Mouse (Mus musculus) CD4-positive, CD25-positive, alpha-beta regulatory T cell, adult 2 months (primary cell): Measurements from ENCODE around the gene Pde7b.
A peak's percentile ranks its signal among the peaks of the same experiment; 100 is the strongest.

ENCODE experiments used
- DNase-seq: peaks from one replicate; pipeline ENCODE4 v3.0.0-alpha.2; 2012; ENCODE audit warnings: low read depth, low spot score

Gene Pde7b

DNA sequence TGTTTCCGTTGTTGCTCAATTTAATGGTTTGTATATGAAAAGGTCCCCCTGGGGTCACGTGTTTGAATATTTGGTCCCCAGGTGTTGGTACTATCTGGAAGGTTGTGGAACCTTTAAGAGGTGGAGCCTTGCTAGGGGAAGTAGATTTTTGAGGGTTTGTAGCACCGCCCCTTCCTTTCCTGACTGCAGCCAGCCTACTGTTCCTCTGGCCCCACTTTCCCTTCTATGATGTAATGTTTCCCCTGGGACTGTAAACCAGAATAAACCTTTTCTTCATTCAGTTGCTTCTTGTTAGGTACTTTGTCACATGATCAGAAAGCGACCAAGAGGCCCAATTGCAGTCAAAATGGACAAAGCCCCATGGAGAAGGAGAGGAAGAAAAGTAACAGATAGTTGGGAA, 229.8 kb downstream of the Pde7b start:
- no peak for DNase-seq

DNA sequence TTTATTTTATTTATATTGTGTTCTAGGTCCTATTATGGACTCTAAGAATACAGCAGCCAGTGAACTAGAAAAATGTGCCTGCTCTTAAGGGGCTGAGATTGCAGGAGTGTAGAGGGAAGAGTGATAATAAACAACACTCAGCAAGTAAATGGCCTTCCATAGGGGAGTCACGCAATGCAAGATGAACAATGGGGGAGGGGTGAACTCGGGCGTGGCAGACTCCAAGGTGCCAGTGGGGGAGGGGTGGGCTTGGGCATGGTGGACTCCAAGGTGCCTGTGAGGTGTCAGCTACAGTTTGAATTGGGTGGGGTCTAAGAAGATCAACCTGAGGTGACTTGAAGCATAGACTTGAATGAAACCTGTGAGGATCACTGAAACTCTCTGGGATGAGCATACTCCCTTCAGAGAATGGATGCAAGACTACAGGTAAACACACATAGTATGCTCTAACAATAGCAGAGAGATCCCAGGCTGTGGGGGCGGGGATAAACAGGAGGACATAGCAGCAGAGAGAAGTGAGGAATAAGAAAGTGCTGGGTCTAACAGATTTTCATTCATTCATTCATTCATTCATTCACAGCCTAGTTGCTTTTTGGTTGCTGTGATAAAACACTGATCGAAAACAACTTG, 230.9 kb downstream of the Pde7b start:
- no peak for DNase-seq

DNA sequence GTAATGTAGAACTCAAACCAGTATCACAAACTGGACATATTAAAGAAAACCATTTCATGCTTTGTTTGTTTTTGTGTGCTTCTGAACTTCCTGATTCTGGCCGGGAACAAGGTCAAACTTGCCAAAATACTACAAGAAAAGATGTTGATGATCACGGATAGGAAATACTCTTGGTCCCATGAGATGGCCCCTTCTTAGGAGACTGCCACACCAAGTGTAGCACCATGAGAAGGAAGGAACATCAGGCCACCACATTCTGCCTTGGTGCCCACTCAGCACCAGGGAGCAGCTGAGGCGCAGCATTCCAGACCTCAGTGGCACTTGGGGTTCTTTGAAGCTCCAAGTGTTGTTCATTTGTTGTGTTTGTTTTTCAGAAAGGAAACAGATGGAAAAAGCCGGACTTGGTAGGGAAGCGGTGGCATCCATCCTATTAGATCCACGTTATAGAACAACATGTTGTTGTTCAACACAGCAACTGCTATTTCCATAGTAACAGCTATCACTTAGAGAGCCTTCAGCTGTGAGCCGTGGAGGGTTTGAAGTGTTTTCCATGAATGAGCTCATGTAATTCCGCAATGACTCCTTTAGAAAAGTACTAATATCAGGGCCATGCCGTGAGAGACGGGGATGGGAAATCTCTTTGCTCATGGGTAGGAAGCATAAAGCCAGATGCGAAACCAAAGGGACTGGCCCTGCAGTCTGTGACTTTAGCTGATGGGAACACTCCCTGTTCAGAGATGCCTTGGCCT, 232.5 kb downstream of the Pde7b start:
- no peak for DNase-seq

DNA sequence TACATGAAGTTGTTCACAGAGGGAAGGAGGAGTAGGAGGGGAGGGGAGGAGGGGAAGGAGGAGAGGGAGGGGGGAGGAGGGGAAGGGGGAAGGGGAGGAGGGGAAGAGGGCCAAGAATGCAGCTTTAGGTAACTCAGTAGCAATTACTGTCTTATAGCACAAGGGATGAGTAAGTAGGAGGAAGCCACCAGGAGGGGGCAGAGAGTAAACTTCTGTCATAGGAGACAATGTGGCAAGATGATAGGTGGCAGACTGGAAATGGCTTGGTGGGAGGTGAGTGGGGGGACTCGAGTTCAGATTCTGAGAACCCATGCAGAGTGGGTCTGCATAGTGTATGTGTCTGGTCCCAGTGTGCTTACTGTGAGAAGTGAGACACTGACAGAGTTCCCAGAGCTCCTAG, 234.1 kb downstream of the Pde7b start:
- peak; percentile 32 for DNase-seq

DNA sequence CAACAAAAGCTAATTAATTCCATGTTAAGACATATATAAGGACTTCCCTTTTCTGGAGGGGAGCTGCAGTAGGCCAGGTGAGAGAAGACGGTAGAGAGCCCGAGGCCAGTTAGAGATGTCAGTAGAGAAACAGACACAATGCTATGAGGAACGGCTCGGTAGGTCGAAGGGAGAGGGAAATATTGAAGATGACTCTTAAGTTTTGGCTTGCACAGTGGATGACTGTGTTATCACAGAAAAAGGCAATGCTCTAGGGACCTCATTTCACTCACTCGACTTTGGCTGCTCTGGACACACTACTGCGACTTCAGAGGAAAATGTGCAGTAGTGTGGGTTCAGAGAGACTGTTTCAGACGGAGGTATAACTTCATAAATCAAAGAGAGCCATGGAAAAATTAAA, 234.6 kb downstream of the Pde7b start:
- DNase-seq: no peak

DNA sequence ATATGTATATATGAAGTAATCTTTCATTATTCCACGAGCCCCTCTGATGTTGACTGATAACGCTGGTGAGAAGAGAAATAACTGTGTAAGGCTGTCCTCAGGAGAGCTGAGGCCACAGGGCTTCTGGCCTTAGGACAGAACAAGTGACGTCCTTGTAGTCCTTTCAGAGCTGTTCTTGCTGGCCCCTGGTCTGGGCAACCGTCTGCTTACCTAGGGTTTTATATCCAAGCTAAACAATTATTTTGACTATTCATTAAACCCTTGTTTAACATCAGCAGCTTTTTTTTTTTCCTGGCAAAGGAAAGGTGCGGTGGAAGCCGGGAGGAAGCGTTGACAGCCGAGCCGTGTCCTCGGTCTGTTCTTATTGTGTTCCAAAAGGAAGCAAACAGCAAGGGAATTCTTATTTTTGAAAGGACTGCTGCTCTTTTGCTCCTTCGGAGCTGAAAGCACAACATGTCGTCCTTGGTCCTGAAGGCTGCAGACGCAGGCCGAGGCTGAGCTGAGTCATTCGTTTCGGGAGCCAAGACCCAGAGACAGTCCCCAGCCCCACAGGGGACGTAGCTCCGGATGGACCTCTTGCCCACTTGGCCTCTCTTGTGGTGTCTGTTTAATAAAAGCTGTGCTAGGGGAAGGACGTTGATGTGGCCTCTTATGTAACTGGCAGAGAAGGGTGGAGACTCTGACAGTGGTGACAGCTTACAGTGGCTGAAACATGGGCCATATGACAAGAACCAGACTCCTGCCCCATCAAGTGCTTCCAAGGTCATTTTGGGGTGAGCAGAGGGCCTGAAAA, 238.2 kb downstream of the Pde7b start:
- DNase-seq: no peak

DNA sequence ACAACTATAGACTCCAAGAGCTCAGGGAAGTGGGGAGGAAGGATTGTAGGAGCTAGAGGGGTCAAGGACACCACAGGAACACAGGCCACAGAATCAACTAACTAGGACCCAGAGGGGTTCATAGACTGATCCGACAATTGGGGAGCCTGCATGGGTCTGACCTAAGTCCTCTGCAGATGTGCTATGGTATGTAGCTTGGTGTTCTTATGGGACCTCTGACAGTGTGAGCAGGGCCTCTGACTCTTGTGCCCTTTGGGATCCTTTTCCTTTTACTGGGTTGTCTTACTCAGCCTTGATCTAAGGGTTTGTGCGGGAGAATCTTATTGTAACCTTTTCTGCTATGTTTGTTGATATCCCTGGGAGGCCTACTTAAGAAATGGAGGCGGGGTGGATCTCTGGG, 239.1 kb downstream of the Pde7b start:
- DNase-seq: no peak

DNA sequence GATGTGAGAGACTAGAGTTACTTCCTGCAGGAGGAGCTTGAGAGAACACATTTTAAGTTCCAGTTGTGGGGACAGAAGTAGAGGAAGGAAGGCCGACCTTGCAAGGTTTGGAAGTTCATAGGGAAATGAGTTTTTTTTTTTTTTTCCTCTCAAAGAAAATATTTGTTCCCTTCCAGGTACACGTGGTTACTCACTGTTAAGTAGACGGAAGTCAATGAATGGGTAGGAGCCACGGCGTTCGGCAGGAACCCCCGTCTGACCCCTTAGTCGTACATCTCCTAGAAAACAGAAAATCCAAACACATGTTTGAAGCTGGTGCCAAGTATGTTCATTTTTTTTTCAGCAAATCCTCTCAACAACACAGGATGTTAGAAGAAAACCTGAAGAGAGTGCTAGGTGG, 245.4 kb downstream of the Pde7b start:
- DNase-seq: no peak

DNA sequence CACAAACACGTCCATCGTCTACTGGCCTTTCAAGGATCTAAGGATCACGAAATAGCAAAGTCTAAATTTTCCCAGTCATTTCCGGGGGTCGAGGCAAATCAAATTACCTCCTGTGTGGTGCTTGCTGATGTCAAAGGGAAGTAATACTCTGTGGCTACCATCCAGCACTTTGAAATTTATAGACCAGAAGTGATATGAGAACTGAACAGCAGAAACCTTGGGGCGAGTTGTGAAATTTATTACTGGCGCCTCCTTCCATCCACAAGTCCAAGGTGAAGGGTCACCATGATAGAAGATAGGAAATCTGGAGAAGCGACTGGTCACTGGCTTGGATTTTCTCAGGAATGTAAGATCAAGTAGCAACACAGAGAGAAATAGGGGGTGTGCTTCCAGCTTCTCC, 246.4 kb downstream of the Pde7b start:
- no peak for DNase-seq

DNA sequence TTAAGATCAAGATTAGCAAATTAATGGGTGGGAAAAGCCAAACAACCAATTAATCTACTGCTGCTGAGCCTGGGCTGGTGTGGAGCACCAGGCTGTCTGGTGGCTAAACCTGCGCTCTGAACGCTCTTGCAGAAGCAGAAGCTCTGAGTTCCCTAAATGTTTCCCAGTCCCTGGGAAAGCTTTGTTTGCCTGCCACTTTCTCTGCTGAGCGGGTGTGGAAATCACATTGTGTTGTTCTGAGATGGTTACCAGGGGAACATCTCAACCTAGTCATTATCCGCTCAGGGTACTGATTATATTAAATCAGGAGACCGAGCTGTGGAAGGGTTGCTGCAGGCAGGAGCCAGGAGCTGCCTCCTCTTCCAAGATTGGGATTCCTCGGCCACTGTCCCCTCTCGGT, 250.0 kb downstream of the Pde7b start:
- DNase-seq: no peak

DNA sequence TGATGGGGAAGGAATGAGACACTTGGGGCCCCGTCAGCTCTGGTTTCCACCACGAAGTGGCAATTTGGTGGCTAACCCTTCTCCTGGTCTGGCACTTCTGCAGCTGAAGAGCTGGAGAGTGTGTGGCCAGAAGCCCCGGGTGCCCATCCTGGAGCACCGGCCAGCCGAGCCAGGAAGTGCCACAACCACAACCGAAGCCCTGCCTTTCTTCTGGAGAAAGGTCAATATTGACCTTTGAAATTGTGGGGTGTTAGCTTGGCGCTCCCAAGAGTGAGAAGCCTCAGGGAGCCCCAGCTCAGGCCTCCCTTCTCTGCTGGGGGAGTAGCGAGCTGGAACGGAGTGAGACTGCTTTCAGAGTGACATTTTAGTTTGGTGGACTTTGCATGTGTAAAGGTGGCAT, 250.8 kb downstream of the Pde7b start:
- DNase-seq: no peak

DNA sequence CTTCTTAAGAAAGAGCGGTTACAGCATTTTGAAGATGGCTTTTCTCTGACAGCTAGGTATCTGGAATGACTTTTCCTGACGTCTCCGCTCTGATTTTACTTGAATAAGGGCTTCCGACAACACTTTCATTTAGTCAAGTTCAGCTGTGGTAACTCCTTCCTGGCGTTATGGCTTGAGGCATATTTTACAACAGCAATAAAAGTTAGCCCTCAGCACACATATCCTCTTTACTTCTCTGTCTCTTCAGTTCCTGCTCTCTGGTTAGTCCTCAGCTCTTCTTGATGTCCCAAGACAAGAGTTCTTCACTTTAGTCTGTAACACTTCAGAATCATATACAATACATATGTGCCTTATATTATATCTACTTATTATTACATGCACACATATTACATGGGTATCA, 251.4 kb downstream of the Pde7b start:
- no peak for DNase-seq

DNA sequence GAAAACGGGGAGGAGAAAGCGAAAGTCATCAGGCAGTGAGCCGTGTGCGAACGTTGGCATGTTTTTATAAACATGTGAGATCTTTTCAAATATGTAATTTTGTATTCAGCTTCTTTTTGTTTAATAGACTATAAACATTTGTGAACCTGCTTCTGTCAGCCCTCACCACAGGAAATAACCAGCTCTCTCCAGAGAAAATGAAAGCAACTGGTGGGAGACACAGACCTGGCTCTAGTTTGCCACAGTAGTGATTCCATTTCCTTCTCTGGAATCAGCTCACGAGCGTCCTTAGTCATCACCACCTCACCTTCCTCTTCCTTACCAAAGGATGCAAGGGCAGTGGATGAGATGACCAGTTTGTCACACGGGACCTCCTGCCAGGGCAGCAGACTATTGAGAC, 252.9 kb downstream of the Pde7b start:
- DNase-seq: peak; percentile 3

DNA sequence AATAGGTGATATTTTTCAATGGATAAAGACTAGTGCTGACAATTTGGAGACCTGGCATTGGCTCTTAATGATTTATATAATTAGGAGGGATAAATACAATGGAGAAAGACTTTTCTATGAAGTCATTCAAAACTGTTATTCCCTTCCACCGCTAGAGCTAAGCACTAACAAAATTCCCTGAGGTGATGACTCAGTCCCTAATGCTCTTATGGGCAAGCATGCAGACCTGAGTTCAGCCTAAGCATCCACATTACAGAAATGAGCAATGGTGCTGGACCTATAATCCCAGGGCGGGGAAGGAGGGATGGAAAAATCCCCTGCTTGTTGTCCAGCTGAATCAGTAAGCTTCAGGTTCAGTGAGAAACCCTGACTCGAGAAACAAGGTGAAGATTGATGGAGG, 260.2 kb downstream of the Pde7b start:
- DNase-seq: no peak

DNA sequence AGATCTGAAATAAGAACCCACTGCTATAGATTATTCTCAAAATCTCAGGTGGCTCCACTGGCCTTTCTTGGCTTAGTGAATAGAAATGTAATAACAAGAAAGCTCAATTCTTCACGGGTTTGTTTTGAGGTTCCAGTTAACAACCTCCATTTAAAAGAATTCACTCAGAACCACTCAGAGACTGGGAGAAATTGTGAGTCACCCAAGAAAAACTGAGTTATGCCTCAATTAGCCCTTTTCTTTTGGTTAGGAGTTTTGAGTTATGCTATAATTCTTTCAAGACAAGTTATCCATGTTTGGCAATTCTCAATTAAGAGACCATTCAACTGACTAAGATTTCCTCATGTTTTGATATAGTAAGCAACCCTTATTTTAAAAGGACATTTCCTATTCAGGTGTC, 260.9 kb downstream of the Pde7b start:
- DNase-seq: no peak

DNA sequence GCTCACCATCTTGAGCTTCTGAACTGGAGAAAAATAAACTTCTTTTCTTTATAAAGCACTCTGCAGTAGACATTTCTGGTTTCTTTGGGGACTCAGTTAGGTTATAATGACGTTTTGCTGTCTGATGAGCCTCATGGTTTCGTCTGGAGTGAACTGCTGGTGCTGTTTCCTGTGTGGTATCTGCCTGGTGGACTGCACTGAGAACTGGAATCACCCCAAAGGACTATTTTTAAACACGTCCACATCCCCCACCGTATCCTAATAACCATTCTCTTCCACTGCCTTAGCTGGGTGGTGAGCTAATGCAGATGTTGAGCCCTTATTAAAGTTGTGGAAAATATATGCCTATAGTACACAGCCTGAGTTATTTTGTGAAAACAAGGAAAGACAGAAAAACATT, 262.3 kb downstream of the Pde7b start:
- no peak for DNase-seq

DNA sequence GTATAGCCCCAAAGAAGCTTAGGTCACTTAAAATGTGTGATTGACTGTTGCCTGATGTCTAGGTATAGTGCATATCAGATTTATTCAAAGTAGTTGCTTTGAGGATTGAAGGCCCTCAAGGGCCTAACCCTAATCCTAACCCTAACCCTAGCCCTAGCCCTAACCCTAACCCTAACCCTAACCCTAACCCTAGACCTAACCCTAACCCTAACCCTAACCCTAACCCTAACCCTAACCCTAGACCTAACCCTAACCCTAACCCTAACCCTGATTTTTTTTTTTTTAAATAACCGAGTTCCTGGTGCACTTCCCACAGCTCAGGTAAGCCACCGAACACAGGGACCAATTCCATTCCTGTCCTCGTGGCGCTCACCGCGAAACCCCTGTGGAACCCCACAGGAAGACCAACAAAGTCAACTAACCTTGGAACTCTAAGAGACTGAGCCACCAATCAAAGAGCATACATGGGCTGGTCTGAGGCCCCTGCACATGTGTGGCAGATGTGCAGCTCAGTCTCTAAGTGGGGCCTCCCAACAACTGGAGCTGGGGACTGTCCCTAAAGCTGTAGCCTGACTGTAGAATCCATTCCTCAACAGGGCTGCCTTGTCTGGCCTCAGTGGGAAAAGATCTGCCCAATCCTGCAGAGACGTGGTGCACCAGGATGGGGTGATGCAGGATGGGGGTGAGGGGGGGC, 265.1 kb downstream of the Pde7b start:
- DNase-seq: no peak

DNA sequence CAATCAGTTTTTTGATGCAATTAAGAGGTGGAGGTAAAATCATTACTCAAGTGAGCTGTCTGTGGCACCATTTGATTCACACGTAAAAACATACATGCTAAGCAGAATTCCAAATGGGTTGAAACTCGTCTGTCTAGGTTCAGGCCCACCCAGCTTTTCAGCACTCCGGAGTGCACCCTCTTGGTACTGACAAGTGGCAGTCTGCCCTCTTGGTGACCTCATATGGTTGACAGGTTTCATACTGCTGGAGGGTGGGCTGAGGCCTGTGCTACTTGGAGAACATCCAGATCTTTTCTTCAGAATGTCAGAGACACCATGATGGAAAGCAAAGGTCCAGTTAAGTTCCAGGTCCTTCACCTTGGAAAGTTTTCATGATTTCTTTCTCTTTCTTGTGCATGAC, 265.7 kb downstream of the Pde7b start:
- DNase-seq: no peak

DNA sequence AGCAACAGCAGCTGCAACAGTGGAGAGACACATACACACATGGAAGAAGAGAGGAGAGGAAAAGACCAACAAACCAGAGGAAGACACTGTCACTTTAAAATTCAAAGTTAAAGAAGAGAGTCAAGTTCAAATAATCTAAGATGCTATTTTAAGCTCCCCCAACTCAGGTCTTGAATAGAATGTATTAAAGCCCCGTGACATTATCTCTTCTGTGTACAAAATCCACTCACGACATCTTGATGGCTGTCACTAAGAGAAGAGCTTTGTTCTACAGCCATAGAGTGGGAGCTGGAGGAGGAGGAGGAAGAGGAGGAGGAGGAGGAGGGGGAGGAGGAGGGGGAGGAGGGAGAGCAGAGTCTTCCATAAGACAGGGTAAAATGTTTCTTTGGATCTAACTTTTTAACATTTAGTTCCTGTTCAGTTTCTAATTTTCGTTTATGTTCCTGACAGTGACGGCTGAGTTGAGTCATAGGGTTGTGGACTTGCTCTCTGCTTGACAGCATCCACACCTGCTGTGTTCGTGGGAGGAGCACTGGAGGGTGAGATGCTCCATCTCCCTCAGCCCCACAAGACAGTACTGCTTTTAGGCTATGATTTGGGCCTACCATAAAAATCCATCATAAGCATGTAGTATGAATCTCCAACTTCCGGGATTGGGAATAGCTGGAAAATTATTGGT, 270.4 kb downstream of the Pde7b start:
- DNase-seq: no peak

DNA sequence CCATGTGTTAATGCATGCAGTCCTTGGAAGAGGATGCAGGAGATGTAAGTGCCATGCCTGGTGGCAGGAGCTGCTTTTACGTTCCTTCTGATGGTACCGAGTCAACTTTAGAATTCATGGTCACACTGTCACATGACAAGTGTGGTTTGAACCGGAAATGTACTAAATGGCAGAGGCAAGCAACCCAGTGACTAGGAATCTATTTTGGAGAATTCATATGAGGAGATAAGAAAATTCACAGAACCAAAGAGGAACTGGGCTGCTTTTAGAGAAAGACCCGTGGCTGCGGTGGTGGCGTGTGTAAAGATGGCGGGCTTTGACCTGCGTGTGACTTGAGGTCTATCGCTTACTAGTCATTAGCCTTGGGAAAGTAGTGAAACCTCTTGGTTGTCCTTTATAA, 287.4 kb downstream of the Pde7b start:
- DNase-seq: peak; percentile 20

DNA sequence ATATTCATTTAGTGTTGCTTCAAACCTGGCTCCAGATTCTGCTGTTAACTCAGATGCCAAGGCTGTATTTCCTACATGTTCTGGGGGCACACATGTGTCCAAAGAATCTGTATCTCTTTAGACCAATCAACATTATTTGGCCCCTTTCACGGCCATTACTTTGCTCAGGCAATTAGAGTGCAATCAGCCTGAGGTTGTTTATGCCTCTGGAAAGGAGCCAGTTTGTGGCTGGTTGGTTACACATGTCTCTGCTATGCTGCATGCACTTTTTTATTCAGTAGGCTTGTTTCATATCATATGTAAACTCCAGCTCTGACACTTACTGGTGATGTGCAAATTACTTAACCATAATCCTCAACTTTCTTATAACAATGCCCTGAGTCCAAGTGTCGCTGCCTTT, 287.9 kb downstream of the Pde7b start:
- DNase-seq: no peak

DNA sequence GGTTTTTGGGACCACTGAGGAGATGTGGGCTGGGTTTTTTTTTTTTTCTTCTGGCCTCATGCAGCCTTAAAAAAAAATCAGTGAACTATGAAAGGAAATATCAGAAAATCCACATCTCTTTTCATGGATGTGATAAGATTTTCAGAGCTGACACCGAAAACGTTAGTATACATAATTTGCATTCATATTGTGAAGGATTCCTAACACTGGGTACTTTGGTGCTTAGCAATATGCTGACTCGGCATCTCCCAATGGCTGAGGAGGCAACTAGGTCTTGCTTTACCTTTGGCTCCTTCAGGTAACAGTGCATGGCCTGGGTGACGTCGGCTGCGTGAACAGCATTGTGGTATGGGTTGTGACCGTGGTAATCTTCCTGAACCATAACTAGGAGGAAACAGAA, 289.0 kb downstream of the Pde7b start:
- no peak for DNase-seq
